Mouse (Mus musculus) lung, postnatal 25 days (tissue): ENCODE measurements around the gene Defa17.
"Not testable (repeated sequence)": the region's sequence is repeated elsewhere in the genome, so short reads cannot be mapped to it uniquely, and the experiment has no call there.

Experiments used
- DNase-seq: peaks from one replicate; pipeline ENCODE4 v3.0.0; 2022; ENCODE audit warnings: low spot score

Defa17 gene

DNA sequence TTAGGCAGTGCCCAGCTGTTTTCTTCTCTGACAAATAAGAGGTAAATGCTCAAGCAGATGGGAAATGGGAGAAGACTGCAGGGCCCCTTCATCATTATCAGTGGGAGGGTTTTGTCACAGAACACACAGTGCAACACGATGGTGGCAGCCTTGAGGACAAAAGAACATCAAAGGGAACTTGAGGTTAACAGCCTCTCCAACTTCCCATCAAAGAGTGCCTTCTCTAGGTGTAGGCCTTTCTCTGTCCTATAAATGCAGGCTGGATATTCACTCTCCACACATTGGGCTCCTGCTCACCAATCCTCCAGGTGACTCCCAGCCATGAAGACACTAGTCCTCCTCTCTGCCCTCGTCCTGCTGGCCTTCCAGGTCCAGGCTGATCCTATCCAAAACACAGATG lies at the start of gene Defa17:
Gene Defa17, plus strand, starts transcription at position 301 of the 400 bp plus-strand sequence.
- not testable (repeated sequence) for DNase-seq

DNA sequence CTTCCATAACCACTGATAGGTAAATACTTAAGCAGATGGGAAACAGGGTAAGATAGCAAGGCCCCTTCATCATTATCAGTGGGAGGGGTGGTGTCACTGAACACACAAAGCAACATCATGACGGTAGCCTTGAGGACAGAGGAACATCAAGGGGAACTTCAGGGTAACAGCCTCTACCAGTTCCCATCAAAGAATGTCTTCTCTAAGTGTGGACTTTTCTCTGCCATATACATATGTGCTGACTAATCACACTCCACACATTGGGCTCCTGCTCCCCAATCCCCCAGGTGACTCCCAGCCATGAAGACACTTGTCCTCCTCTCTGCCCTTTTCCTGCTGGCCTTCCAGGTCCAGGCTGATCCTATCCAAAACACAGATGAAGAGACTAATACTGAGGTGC lies 37.7 kb upstream of the Defa17 start, which contains the start of gene Defa26:
Gene Defa26, plus strand, starts transcription at position 301 of the 400 bp plus-strand sequence.
- DNase-seq, result not testable (repeated sequence)

DNA sequence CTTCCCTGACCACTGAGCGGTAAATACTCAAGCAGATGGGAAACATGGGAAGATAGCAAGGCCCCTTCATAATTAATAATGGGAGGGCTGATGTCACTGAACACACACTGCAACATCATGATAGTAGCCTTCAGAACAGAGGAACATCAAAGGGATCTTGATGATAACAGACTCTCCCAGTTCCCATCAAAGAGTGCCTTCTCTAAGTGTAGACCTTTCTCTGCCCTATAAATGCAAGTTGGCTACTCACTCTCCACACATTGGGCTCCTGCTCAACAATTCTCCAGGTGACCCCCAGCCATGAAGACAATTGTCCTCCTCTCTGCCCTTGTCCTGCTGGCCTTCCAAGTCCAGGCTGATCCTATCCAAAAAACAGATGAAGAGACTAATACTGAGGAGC lies 9.9 kb downstream of the Defa17 start, which contains the start of gene Defa34:
Gene Defa34, plus strand, starts transcription at position 301 of the 400 bp plus-strand sequence.
- DNase-seq, result not testable (repeated sequence)

DNA sequence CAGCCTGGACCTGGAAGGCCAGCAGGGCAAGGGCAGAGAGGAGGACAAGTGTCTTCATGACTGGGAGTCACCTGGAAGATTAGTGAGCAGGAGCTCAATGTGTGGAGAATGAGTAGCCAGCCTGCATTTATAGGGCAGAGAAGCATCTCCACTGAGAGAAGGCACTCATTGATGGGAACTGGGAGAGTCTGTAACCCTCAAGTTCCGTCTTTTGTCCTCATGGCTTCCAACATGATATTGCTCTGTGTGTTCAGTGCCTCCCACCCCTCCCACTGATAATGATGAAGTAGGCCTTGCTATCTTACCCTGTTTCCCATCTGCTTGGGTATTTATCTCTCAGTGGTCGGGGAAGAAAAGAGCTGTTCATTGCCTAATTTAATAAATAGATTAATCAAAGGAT lies 48.0 kb downstream of the Defa17 start, which contains the start of gene AY761184:
Gene AY761184, minus strand, starts transcription at position 101 of the 400 bp plus-strand sequence.
- not testable (repeated sequence) for DNase-seq
